Mouse (Mus musculus) lung, postnatal 0 days (tissue): Measurements from ENCODE around the gene Gm6993.

Experiments used
- CTCF ChIP-seq: IDR thresholded peaks from 2 replicates; pipeline ENCODE4 v1.5.1; 2016; ENCODE audit warnings: antibody characterized with exemption, mild to moderate bottlenecking
- EP300 ChIP-seq: IDR thresholded peaks from 2 replicates; pipeline ENCODE4 v1.6.1; 2016; ENCODE audit warnings: antibody characterized with exemption, mild to moderate bottlenecking, control low read depth

GRCm38 (mm10) chr12:31254978-31255377 is 14.4 kb downstream of the Gm6993 start:
- no peak for TF ChIP-seq CTCF
- no peak for TF ChIP-seq EP300
